Mouse (Mus musculus) stomach, postnatal 0 days (tissue): ENCODE measurements around the gene Mxd3.

Experiments used
- CTCF ChIP-seq: IDR thresholded peaks from 2 replicates; pipeline ENCODE4 v1.5.1; 2016; ENCODE audit warnings: antibody characterized with exemption, low read depth, mild to moderate bottlenecking, moderate library complexity
- EP300 ChIP-seq: optimal IDR thresholded peaks from 2 replicates; pipeline ENCODE3; 2016; ENCODE audit warnings: antibody characterized with exemption

- no peak for TF ChIP-seq CTCF
- TF ChIP-seq EP300, result no peak
Measured at GRCm38 (mm10) chr13:55325596-55325995, 4.0 kb downstream of the Mxd3 start.
